Mouse (Mus musculus) spleen, adult 2 months (tissue): Measurements from ENCODE around the gene Maml3.

Source experiments
- CTCF ChIP-seq: fragments of 200-500 bp; IDR thresholded peaks from 2 replicates; pipeline ENCODE4 v1.5.1; 2011; ENCODE audit warnings: mild to moderate bottlenecking, inconsistent platforms; ENCODE audit not compliant: insufficient read depth, insufficient read length, insufficient replicate concordance; ENCODE audit errors: extremely low read depth
- POLR2A ChIP-seq: fragments of 200-500 bp; IDR thresholded peaks from 2 replicates; pipeline ENCODE4 v1.6.1; 2011; ENCODE audit warnings: low read depth, low read length, inconsistent platforms

DNA sequence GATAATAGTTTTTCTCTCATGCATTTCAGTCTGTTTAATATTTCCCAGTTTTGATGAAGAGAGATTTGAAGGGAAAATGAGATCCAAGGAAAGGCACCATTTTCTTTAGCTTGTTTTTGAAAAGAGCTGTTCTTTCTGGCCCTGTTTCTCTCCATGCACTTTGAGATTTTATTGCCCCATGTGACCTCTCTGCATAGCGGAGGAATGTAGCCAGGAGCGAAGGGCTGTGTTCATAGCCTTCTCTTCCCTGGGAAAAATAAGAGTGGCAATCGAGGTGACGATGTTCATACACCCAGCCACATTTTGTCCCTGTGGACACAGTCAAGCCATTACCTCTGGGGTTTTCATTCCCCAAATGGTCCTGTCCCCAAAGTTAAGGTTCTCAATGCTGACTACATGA is 404.8 kb downstream of the Maml3 start:
- no peak for TF ChIP-seq CTCF
- TF ChIP-seq POLR2A, result no peak
